Mouse (Mus musculus): Measurements from ENCODE around the gene Cog6.

- TF ChIP-seq MAFK (IDR thresholded peaks at IDR 0.05; ENCODE audit: insufficient replicate concordance, low read length) = no peak
- no peak for TF ChIP-seq CTCF (conservative IDR thresholded peaks at IDR 0.05 in 1 of 2, IDR thresholded peaks at IDR 0.05 in 1 of 2; ENCODE audit: low read depth in 2 of 2, low read length in 2 of 2)
These were observed 27.2 kb upstream of the Cog6 start for GRCm38 (mm10) chr3:53044238-53044637.

Measured in CH12.LX (cell line).